Mouse (Mus musculus): Measurements from ENCODE around the gene Micall1. TPM values are rescaled to one million over a fixed set of nuclear protein-coding genes. Genes with fewer than 3 reads are reported as not detected.
A peak's percentile ranks its signal among the peaks of the same experiment; 100 is the strongest.

Gene Micall1
- polyA plus RNA-seq, 1 experiment = 20.7 TPM

- peak; percentile 51 for TF ChIP-seq CTCF (IDR thresholded peaks at IDR 0.05; ENCODE audit: control insufficient read depth, insufficient read depth, low read length)
- no peak for TF ChIP-seq POLR2A (IDR thresholded peaks at IDR 0.05; ENCODE audit: borderline replicate concordance, control insufficient read depth, low read depth, low read length)
- Histone ChIP-seq H3K4me1 (ENCODE audit: control insufficient read depth, insufficient read depth, low read length) (no peaks in the 10 kb centered on the region), H3K4me3 (replicated peaks; ENCODE audit: control insufficient read depth, low read depth, low read length) (no peak overlapping the region), H3K27ac (ENCODE audit: control insufficient read depth, insufficient read depth, low read depth, low read length, poor library complexity) (no peak overlapping the region)
- 48% methylated on average over 10 of the region's 10 CpGs for WGBS
Observed at GRCm38 (mm10) chr15:79139640-79140039, 30.9 kb downstream of the Micall1 start.

- Histone ChIP-seq H3K4me3 (replicated peaks; ENCODE audit: control insufficient read depth, low read depth, low read length) (peak within 1 kb of the TSS; percentile 92), H3K27ac (ENCODE audit: control insufficient read depth, insufficient read depth, low read depth, low read length, poor library complexity) (peak within 1 kb of the TSS; percentile 10; the same call in 1 of the 2 replicates), H3K4me1 (ENCODE audit: control insufficient read depth, insufficient read depth, low read length) (no peaks in the 10 kb centered on the region)
- WGBS = under 1% methylated on average over 57 of the region's 57 CpGs
- TF ChIP-seq CTCF (IDR thresholded peaks at IDR 0.05; ENCODE audit: control insufficient read depth, insufficient read depth, low read length) (0 out of 2 replicates have a peak, but pooled peaks have one; percentile 16), POLR2A (IDR thresholded peaks at IDR 0.05; ENCODE audit: borderline replicate concordance, control insufficient read depth, low read depth, low read length) (peak; percentile 81; the same call in 1 of the 2 replicates)
Observed at GRCm38 (mm10) chr15:79140866-79141565, 32.3 kb downstream of the Micall1 start, which contains the start of the genes Polr2f and 1700088E04Rik. Polr2f (plus strand) TSS chr15:79141009. 1700088E04Rik (minus strand) TSS chr15:79141253.

- H3K27ac ChIP-seq (ENCODE audit: control insufficient read depth, insufficient read depth, low read depth, low read length, poor library complexity) = peak overlapping the region; percentile 10; the same call in 1 of the 2 replicates
- no peaks in the 10 kb centered on the region for H3K4me1 ChIP-seq (ENCODE audit: control insufficient read depth, insufficient read depth, low read length)
- WGBS = 1% methylated on average over 7 of the region's 7 CpGs
- TF ChIP-seq CTCF (IDR thresholded peaks at IDR 0.05; ENCODE audit: control insufficient read depth, insufficient read depth, low read length) = no peak
- no peak for TF ChIP-seq POLR2A (IDR thresholded peaks at IDR 0.05; ENCODE audit: borderline replicate concordance, control insufficient read depth, low read depth, low read length)
- H3K4me3 ChIP-seq (replicated peaks; ENCODE audit: control insufficient read depth, low read depth, low read length) = peak overlapping the region; percentile 92
Observed at GRCm38 (mm10) chr15:79141566-79141917, 32.8 kb downstream of the Micall1 start.

GRCm38 (mm10) chr15:79143316-79143715 is 34.6 kb downstream of the Micall1 start:
- TF ChIP-seq POLR2A (IDR thresholded peaks at IDR 0.05; ENCODE audit: borderline replicate concordance, control insufficient read depth, low read depth, low read length) (no peak), CTCF (IDR thresholded peaks at IDR 0.05; ENCODE audit: control insufficient read depth, insufficient read depth, low read length) (no peak)
- no peaks in the 10 kb centered on the region for H3K4me1 ChIP-seq (ENCODE audit: control insufficient read depth, insufficient read depth, low read length)

GRCm38 (mm10) chr15:79144021-79144420 is 35.3 kb downstream of the Micall1 start:
- no peak for TF ChIP-seq CTCF (IDR thresholded peaks at IDR 0.05; ENCODE audit: control insufficient read depth, insufficient read depth, low read length)
- TF ChIP-seq POLR2A (IDR thresholded peaks at IDR 0.05; ENCODE audit: borderline replicate concordance, control insufficient read depth, low read depth, low read length) = no peak
- WGBS = 27% methylated on average over 8 of the region's 8 CpGs
- Histone ChIP-seq H3K4me3 (replicated peaks; ENCODE audit: control insufficient read depth, low read depth, low read length) (no peak overlapping the region), H3K4me1 (ENCODE audit: control insufficient read depth, insufficient read depth, low read length) (no peaks in the 10 kb centered on the region), H3K27ac (ENCODE audit: control insufficient read depth, insufficient read depth, low read depth, low read length, poor library complexity) (no peak overlapping the region)

More at GRCm38 (mm10) chr15:79143316-79143715, 34.6 kb downstream of the Micall1 start:
- 80% methylated on average over 12 of the region's 12 CpGs for WGBS
- Histone ChIP-seq H3K4me3 (replicated peaks; ENCODE audit: control insufficient read depth, low read depth, low read length) (no peak overlapping the region), H3K27ac (ENCODE audit: control insufficient read depth, insufficient read depth, low read depth, low read length, poor library complexity) (no peak overlapping the region)

- 85% methylated on average over 7 of the region's 7 CpGs for WGBS
- Histone ChIP-seq H3K4me3 (replicated peaks; ENCODE audit: control insufficient read depth, low read depth, low read length) (no peak overlapping the region), H3K4me1 (ENCODE audit: control insufficient read depth, insufficient read depth, low read length) (no peaks in the 10 kb centered on the region), H3K27ac (ENCODE audit: control insufficient read depth, insufficient read depth, low read depth, low read length, poor library complexity) (no peak overlapping the region)
- TF ChIP-seq CTCF (IDR thresholded peaks at IDR 0.05; ENCODE audit: control insufficient read depth, insufficient read depth, low read length) (no peak), POLR2A (IDR thresholded peaks at IDR 0.05; ENCODE audit: borderline replicate concordance, control insufficient read depth, low read depth, low read length) (no peak)
Observed at GRCm38 (mm10) chr15:79145522-79145921, 36.8 kb downstream of the Micall1 start.

GRCm38 (mm10) chr15:79148533-79148932 is 39.8 kb downstream of the Micall1 start:
- WGBS = 57% methylated on average over 7 of the region's 7 CpGs
- no peaks in the 10 kb centered on the region for H3K4me1 ChIP-seq (ENCODE audit: control insufficient read depth, insufficient read depth, low read length)
- TF ChIP-seq CTCF (IDR thresholded peaks at IDR 0.05; ENCODE audit: control insufficient read depth, insufficient read depth, low read length) (peak; percentile 94), POLR2A (IDR thresholded peaks at IDR 0.05; ENCODE audit: borderline replicate concordance, control insufficient read depth, low read depth, low read length) (no peak)
- H3K4me3 ChIP-seq (replicated peaks; ENCODE audit: control insufficient read depth, low read depth, low read length) = no peak overlapping the region
- no peak overlapping the region for H3K27ac ChIP-seq (ENCODE audit: control insufficient read depth, insufficient read depth, low read depth, low read length, poor library complexity)

GRCm38 (mm10) chr15:79151881-79152280 is 43.2 kb downstream of the Micall1 start:
- no peak overlapping the region for H3K4me3 ChIP-seq (replicated peaks; ENCODE audit: control insufficient read depth, low read depth, low read length)
- 84% methylated on average over 8 of the region's 8 CpGs for WGBS
- H3K4me1 ChIP-seq (ENCODE audit: control insufficient read depth, insufficient read depth, low read length) = no peaks in the 10 kb centered on the region
- no peak overlapping the region for H3K27ac ChIP-seq (ENCODE audit: control insufficient read depth, insufficient read depth, low read depth, low read length, poor library complexity)
- TF ChIP-seq POLR2A (IDR thresholded peaks at IDR 0.05; ENCODE audit: borderline replicate concordance, control insufficient read depth, low read depth, low read length) (no peak), CTCF (IDR thresholded peaks at IDR 0.05; ENCODE audit: control insufficient read depth, insufficient read depth, low read length) (no peak)

All from bone marrow, adult 2 months (tissue).